Mouse (Mus musculus) stomach, postnatal 0 days (tissue): Measurements from ENCODE around the gene Itga3.

Experiments
- CTCF ChIP-seq: IDR thresholded peaks from 2 replicates; pipeline ENCODE4 v1.5.1; 2016; ENCODE audit warnings: antibody characterized with exemption, low read depth, mild to moderate bottlenecking, moderate library complexity
- EP300 ChIP-seq: optimal IDR thresholded peaks from 2 replicates; pipeline ENCODE3; 2016; ENCODE audit warnings: antibody characterized with exemption

DNA sequence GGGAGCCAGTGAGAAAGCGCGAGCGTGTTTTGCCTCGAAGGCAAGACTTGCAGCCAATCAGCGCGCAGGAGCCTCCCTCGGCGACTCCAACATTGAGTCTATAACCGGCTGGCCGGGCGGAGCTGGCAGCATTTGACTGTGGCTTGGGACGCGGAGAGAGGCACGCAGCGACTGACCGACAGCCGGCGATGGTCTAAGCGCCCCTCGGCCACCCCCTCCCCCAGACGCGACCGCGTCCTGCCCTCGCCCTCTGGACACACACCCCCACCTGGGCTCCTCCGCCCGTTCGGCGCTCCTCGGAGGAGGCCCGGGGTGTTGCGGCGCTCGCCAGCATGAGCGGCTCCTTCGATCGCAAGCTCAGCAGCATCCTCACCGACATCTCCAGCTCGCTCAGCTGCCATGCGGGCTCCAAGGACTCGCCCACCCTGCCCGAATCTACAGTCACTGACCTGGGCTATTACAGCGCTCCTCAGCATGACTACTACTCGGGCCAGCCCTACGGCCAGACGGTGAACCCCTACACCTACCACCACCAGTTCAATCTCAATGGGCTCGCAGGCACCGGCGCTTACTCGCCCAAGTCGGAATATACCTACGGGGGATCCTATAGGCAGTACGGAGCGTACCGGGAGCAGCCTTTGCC, 43.5 kb upstream of the Itga3 start, which contains the start of gene Dlx3:
- TF ChIP-seq CTCF (no peak), EP300 (no peak)
